Mouse (Mus musculus): ENCODE data around the gene Eva1a.

GRCm38 (mm10) chr6:82085313-82085908, 44.6 kb downstream of the Eva1a start:
- TF ChIP-seq CTCF (IDR thresholded peaks at IDR 0.05; ENCODE audit: extremely low read depth, insufficient read depth, low read length) = no peak
- TF ChIP-seq POLR2A (IDR thresholded peaks at IDR 0.05; ENCODE audit: extremely low read depth, insufficient read depth, low read length) = no peak

Measured in cortical plate, adult 2 months (tissue).